Mouse (Mus musculus) activated CD4-positive, CD25-positive, alpha-beta regulatory T cell, adult 9 weeks (primary cell): ENCODE measurements around the gene Polr2a. TPM values are rescaled to one million over a fixed set of nuclear protein-coding genes. Genes with fewer than 3 reads are reported as not detected.

Experiments used
- polyA plus RNA-seq: library from polyadenylated mRNA; unstranded; fragments of 100-300 nt; shearing (Covaris generic); gene quantifications from one replicate; pipeline ENCODE4 v1.2.1, GENCODE M21; 2017

Gene Polr2a
- 59.9 TPM for polyA plus RNA-seq

GRCm38 (mm10) chr11:69758478-69758970 is at the start of gene Polr2a:
Gene Polr2a (minus strand): TSS chr11:69758637.

GRCm38 (mm10) chr11:69804972-69805909 is 46.8 kb upstream of the Polr2a start, which contains the start of gene Tmem102:
Gene Tmem102 (minus strand): TSS chr11:69805624.

GRCm38 (mm10) chr11:69801379-69801977 is 43.0 kb upstream of the Polr2a start, which contains the start of gene Fgf11:
Gene Fgf11 (minus strand): TSS chr11:69801857.

GRCm38 (mm10) chr11:69795168-69795982 is 36.9 kb upstream of the Polr2a start, which contains the start of gene Chrnb1:
Gene Chrnb1 (minus strand): TSS chr11:69795943.

GRCm38 (mm10) chr11:69765221-69766125 is 7.0 kb upstream of the Polr2a start, which contains the start of gene Zbtb4:
Gene Zbtb4 (plus strand): TSS chr11:69765912.

GRCm38 (mm10) chr11:69761868-69762267 is 3.4 kb upstream of the Polr2a start, which contains the start of gene Slc35g3:
Gene Slc35g3 (minus strand): TSS chr11:69761968.

GRCm38 (mm10) chr11:69695361-69696181 is 62.9 kb downstream of the Polr2a start, which contains the start of the genes Tnfsf12 and Tnfsfm13:
Gene Tnfsf12 (minus strand): TSS chr11:69695849.
Gene Tnfsfm13 (minus strand): TSS chr11:69696098.

GRCm38 (mm10) chr11:69685526-69686148 is 72.8 kb downstream of the Polr2a start, which contains the start of gene Tnfsf13:
Gene Tnfsf13 (minus strand): TSS chr11:69685784.

Other genes starting within 250 kb of the Polr2a start
- gene Dnah2, start 209.5 kb downstream of the Polr2a start, polyA plus RNA-seq, result not detected
- gene Efnb3, start 198.4 kb downstream of the Polr2a start, polyA plus RNA-seq, result 0.50 TPM
- 34.5 TPM for gene Wrap53, start 178.4 kb downstream of the Polr2a start, polyA plus RNA-seq
- 251 TPM for gene Trp53, start 178.3 kb downstream of the Polr2a start, polyA plus RNA-seq
- not detected for gene Atp1b2, start 152.7 kb downstream of the Polr2a start, polyA plus RNA-seq
- gene Shbg, start 140.7 kb downstream of the Polr2a start, polyA plus RNA-seq, result not detected
- gene Sat2, start 136.6 kb downstream of the Polr2a start, polyA plus RNA-seq, result not detected
- 8.7 TPM for gene Fxr2, start 125.6 kb downstream of the Polr2a start, polyA plus RNA-seq
- gene Sox15, start 103.3 kb downstream of the Polr2a start, polyA plus RNA-seq, result not detected
- 54.7 TPM for gene Mpdu1, start 96.0 kb downstream of the Polr2a start, polyA plus RNA-seq
- gene Cd68, start 92.5 kb downstream of the Polr2a start, polyA plus RNA-seq, result 10.0 TPM
- gene Eif4a1, start 86.2 kb downstream of the Polr2a start, polyA plus RNA-seq, result 587 TPM
- 41.0 TPM for gene Senp3, start 76.6 kb downstream of the Polr2a start, polyA plus RNA-seq
- not detected for gene Tnfsf13, start 72.9 kb downstream of the Polr2a start, polyA plus RNA-seq
- not detected for gene Tnfsf12, start 62.8 kb downstream of the Polr2a start, polyA plus RNA-seq
- not detected for gene Tnfsfm13, start 62.5 kb downstream of the Polr2a start, polyA plus RNA-seq
- gene Slc35g3, start 3.3 kb upstream of the Polr2a start, polyA plus RNA-seq, result not detected
- 4.5 TPM for gene Zbtb4, start 7.3 kb upstream of the Polr2a start, polyA plus RNA-seq
- gene Chrnb1, start 37.3 kb upstream of the Polr2a start, polyA plus RNA-seq, result 4.8 TPM
- not detected for gene Fgf11, start 43.2 kb upstream of the Polr2a start, polyA plus RNA-seq
- not detected for gene Tmem102, start 47.0 kb upstream of the Polr2a start, polyA plus RNA-seq
- gene Gm39566, start 56.7 kb upstream of the Polr2a start, polyA plus RNA-seq, result not detected
- gene Spem2, start 59.8 kb upstream of the Polr2a start, polyA plus RNA-seq, result not detected
- gene Spem1, start 63.5 kb upstream of the Polr2a start, polyA plus RNA-seq, result not detected
- 0.56 TPM for gene Nlgn2, start 79.1 kb upstream of the Polr2a start, polyA plus RNA-seq
- gene Tmem256, start 79.9 kb upstream of the Polr2a start, polyA plus RNA-seq, result 125 TPM
- gene Plscr3, start 87.7 kb upstream of the Polr2a start, polyA plus RNA-seq, result 23.8 TPM
- not detected for gene Tnk1, start 100.1 kb upstream of the Polr2a start, polyA plus RNA-seq
- gene Tmem95, start 119.4 kb upstream of the Polr2a start, polyA plus RNA-seq, result not detected
- gene Kctd11, start 122.8 kb upstream of the Polr2a start, polyA plus RNA-seq, result 2.1 TPM
- 613 TPM for gene Acap1, start 136.9 kb upstream of the Polr2a start, polyA plus RNA-seq
- 2.8 TPM for gene 2810408A11Rik, start 142.3 kb upstream of the Polr2a start, polyA plus RNA-seq
- 3.6 TPM for gene Neurl4, start 142.4 kb upstream of the Polr2a start, polyA plus RNA-seq
- 135 TPM for gene Gps2, start 155.3 kb upstream of the Polr2a start, polyA plus RNA-seq
- 1,138 TPM for gene Eif5a, start 163.3 kb upstream of the Polr2a start, polyA plus RNA-seq
- gene Ybx2, start 177.2 kb upstream of the Polr2a start, polyA plus RNA-seq, result not detected
- 0.31 TPM for gene Slc2a4, start 189.6 kb upstream of the Polr2a start, polyA plus RNA-seq
- gene Cldn7, start 206.1 kb upstream of the Polr2a start, polyA plus RNA-seq, result not detected
- 30.2 TPM for gene Ctdnep1, start 222.5 kb upstream of the Polr2a start, polyA plus RNA-seq
- gene Elp5, start 223.9 kb upstream of the Polr2a start, polyA plus RNA-seq, result 70.4 TPM
- gene Gabarap, start 232.5 kb upstream of the Polr2a start, polyA plus RNA-seq, result 493 TPM
- 114 TPM for gene Phf23, start 237.1 kb upstream of the Polr2a start, polyA plus RNA-seq
- gene Dvl2, start 242.0 kb upstream of the Polr2a start, polyA plus RNA-seq, result 19.7 TPM